ENCODE assay signal across 12 mouse cellular contexts in the genomic region with DNA sequence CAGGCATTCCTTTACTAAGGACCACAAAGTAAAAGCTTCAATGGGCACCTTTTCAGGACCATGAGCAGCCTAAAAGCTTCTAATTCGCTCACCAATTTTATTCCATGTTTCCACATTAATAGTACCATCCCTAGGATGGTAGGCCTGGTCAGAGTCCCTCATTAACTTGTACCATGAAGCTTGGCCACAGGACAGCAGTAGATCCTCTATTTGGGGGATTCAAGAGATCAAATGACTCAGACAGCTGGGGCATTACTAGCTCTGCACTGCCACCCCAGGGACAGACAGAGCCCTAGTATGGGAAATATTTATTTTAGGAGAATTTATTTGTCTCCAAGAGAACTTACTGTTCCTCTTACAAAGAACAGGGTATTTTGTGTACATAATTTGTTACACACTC. TPM values are rescaled to one million over a fixed set of nuclear protein-coding genes. Genes with fewer than 3 reads are reported as not detected.
DNase-seq lines count a peak whose midpoint lies in the region; ATAC-seq and TF ChIP-seq lines count a peak whose summit lies in the region.
"Not testable (repeated sequence)": the region's sequence is repeated elsewhere in the genome, so short reads cannot be mapped to it uniquely, and the experiment has no call there.
"Had no signal": no experiment of that assay in that cellular context is flagged by ENCODE, and none has a peak within 500 bp of the region (broad histone marks: within the 10 kb centered on the region; RNA-seq: fewer than 3 reads in every experiment).

No protein-coding gene starts in this region.

- not testable (repeated sequence) for H3K4me1 ChIP-seq in forebrain, embryonic 12.5 days; hindbrain, embryonic 12.5 days; kidney, embryonic 16.5 days (ENCODE audit: insufficient read depth, low read length); liver, embryonic 12.5 days; neural tube, embryonic 12.5 days; stomach, postnatal 0 days (replicated peaks; ENCODE audit: control insufficient read depth, insufficient read depth)

- not testable (repeated sequence) for H3K36me3 ChIP-seq in forebrain, embryonic 12.5 days (replicated peaks); hindbrain, embryonic 12.5 days; kidney, embryonic 16.5 days (ENCODE audit: insufficient read depth, low read length); liver, embryonic 12.5 days; neural tube, embryonic 12.5 days; stomach, postnatal 0 days (ENCODE audit: control insufficient read depth, insufficient read depth, low read length)

- H3K27me3 ChIP-seq in forebrain, embryonic 12.5 days; hindbrain, embryonic 12.5 days; kidney, embryonic 16.5 days (ENCODE audit: insufficient read depth, low read length); liver, embryonic 12.5 days (replicated peaks); neural tube, embryonic 12.5 days (replicated peaks); stomach, postnatal 0 days (ENCODE audit: control insufficient read depth, insufficient read depth, low read length): not testable (repeated sequence)

- TF ChIP-seq EP300 in stomach, postnatal 0 days (optimal IDR thresholded peaks at IDR 0.05), result not testable (repeated sequence)

- WGBS in forebrain, embryonic 12.5 days, result no CpG with 5 or more reads among the region's 1 CpGs
- no CpG with 5 or more reads among the region's 1 CpGs for WGBS in hindbrain, embryonic 12.5 days
- WGBS in kidney, embryonic 16.5 days, result no CpG with 5 or more reads among the region's 1 CpGs
- WGBS in liver, embryonic 12.5 days (ENCODE audit: insufficient replicate concordance), result no CpG with 5 or more reads among the region's 1 CpGs
- no CpG with 5 or more reads among the region's 1 CpGs for WGBS in neural tube, embryonic 12.5 days
- no CpG with 5 or more reads among the region's 1 CpGs for WGBS in stomach, postnatal 0 days

- TF ChIP-seq CTCF in stomach, postnatal 0 days (IDR thresholded peaks at IDR 0.05; ENCODE audit: low read depth), result not testable (repeated sequence)

- H3K4me2 ChIP-seq in forebrain, embryonic 12.5 days; hindbrain, embryonic 12.5 days (replicated peaks); kidney, embryonic 16.5 days (replicated peaks; ENCODE audit: low read depth, low read length); liver, embryonic 12.5 days; neural tube, embryonic 12.5 days (replicated peaks); stomach, postnatal 0 days (replicated peaks; ENCODE audit: low read depth): not testable (repeated sequence)

- not testable (repeated sequence) for DNase-seq in stomach, postnatal 0 days (ENCODE audit: low spot score)

- ATAC-seq in forebrain, embryonic 12.5 days (ENCODE audit: low FRiP score), result peak; percentile 40; the same call in 1 of the 2 replicates
- ATAC-seq in hindbrain, embryonic 12.5 days (ENCODE audit: low FRiP score), result peak; percentile 26; the same call in 1 of the 2 replicates
- peak; percentile 37; the same call in 1 of the 2 replicates for ATAC-seq in kidney, embryonic 16.5 days (ENCODE audit: low FRiP score, low TSS enrichment)
- peak; percentile 19; the same call in 1 of the 2 replicates for ATAC-seq in liver, embryonic 12.5 days
- peak; percentile 16; the same call in 1 of the 2 replicates for ATAC-seq in megakaryocyte-erythroid progenitor cell, adult 5-6 weeks (replicated peaks; ENCODE audit: low FRiP score, low TSS enrichment, poor library complexity, severe bottlenecking)
- ATAC-seq in neural tube, embryonic 12.5 days (ENCODE audit: low FRiP score, low read depth), result 0 out of 2 replicates have a peak, but pooled peaks have one; percentile 32
- ATAC-seq in stomach, postnatal 0 days (ENCODE audit: low FRiP score, low TSS enrichment), result peak; percentile 50; the same call in 1 of the 2 replicates

- H3K4me3 ChIP-seq in forebrain, embryonic 12.5 days (replicated peaks); hindbrain, embryonic 12.5 days; kidney, embryonic 16.5 days (ENCODE audit: low read length); liver, embryonic 12.5 days; neural tube, embryonic 12.5 days; stomach, postnatal 0 days (ENCODE audit: low read depth, low read length): not testable (repeated sequence)

- not testable (repeated sequence) for H3K27ac ChIP-seq in forebrain, embryonic 12.5 days; hindbrain, embryonic 12.5 days; kidney, embryonic 16.5 days (ENCODE audit: low read length); liver, embryonic 12.5 days; neural tube, embryonic 12.5 days; stomach, postnatal 0 days (replicated peaks)

- H3K9me3 ChIP-seq in forebrain, embryonic 12.5 days, result peaks cover 38% of the 10 kb centered on the region
- peaks cover 40% of the 10 kb centered on the region for H3K9me3 ChIP-seq in hindbrain, embryonic 12.5 days (replicated peaks)
- peaks cover 37% of the 10 kb centered on the region for H3K9me3 ChIP-seq in kidney, embryonic 16.5 days (ENCODE audit: low read length)
- peaks cover 44% of the 10 kb centered on the region for H3K9me3 ChIP-seq in liver, embryonic 12.5 days (replicated peaks)
- H3K9me3 ChIP-seq in neural tube, embryonic 12.5 days, result peaks cover 41% of the 10 kb centered on the region
- peaks cover 16% of the 10 kb centered on the region for H3K9me3 ChIP-seq in stomach, postnatal 0 days (ENCODE audit: control insufficient read depth, low read length)

- not testable (repeated sequence) for H3K9ac ChIP-seq in forebrain, embryonic 12.5 days; hindbrain, embryonic 12.5 days; kidney, embryonic 16.5 days (replicated peaks; ENCODE audit: low read length); liver, embryonic 12.5 days; neural tube, embryonic 12.5 days; stomach, postnatal 0 days (ENCODE audit: low read length)

RNA-seq across cellular contexts. Expression of a gene that starts 25.4 kb away (rescaled TPM):
- polyA plus RNA-seq in forebrain, embryonic 12.5 days (2016; fragmentation: Nextera tagmentation; extraction: Ambion mirVana), result 2.0 and 3.0 TPM in 2 replicates
- 3.1 and 3.9 TPM in 2 replicates for polyA plus RNA-seq in hindbrain, embryonic 12.5 days (2016; fragmentation: Nextera tagmentation; extraction: Ambion mirVana)
- polyA plus RNA-seq in kidney, embryonic 16.5 days (2015; fragmentation: Nextera tagmentation; extraction: Ambion mirVana), result 3.2 and 3.4 TPM in 2 replicates
- polyA plus RNA-seq in liver, embryonic 12.5 days (2016; fragmentation: Nextera tagmentation; extraction: Ambion mirVana), result 4.7 and 4.8 TPM in 2 replicates
- 18.9 and 19.5 TPM in 2 replicates for total RNA-seq in megakaryocyte-erythroid progenitor cell, adult 5-6 weeks (2014; fragmentation: Nextera tagmentation)
- 9.3 and 11.8 TPM in 2 replicates for total RNA-seq in megakaryocyte-erythroid progenitor cell, adult 5-6 weeks (2017)
- polyA plus RNA-seq in neural tube, embryonic 12.5 days (2016; fragmentation: Nextera tagmentation; extraction: Ambion mirVana), result 2.7 and 3.3 TPM in 2 replicates
- polyA plus RNA-seq in stomach, postnatal 0 days (2015; fragmentation: Nextera tagmentation; extraction: Ambion mirVana), result 1.2 and 1.5 TPM in 2 replicates

RNA-seq across cellular contexts. Expression of a gene that starts 27.6 kb away (rescaled TPM):
- polyA plus RNA-seq in forebrain, embryonic 12.5 days (2016; fragmentation: Nextera tagmentation; extraction: Ambion mirVana), result 0.09 TPM in 1 of 2 replicates, not detected in the other
- polyA plus RNA-seq in hindbrain, embryonic 12.5 days (2016; fragmentation: Nextera tagmentation; extraction: Ambion mirVana), result 0.08 and 0.12 TPM in 2 replicates
- 0.05 and 0.09 TPM in 2 replicates for polyA plus RNA-seq in kidney, embryonic 16.5 days (2015; fragmentation: Nextera tagmentation; extraction: Ambion mirVana)
- 0.15 and 0.17 TPM in 2 replicates for polyA plus RNA-seq in liver, embryonic 12.5 days (2016; fragmentation: Nextera tagmentation; extraction: Ambion mirVana)
- total RNA-seq in megakaryocyte-erythroid progenitor cell, adult 5-6 weeks (2014; fragmentation: Nextera tagmentation), result not detected in 2 replicates
- total RNA-seq in megakaryocyte-erythroid progenitor cell, adult 5-6 weeks (2017), result not detected in 2 replicates
- 0.11 and 0.19 TPM in 2 replicates for polyA plus RNA-seq in neural tube, embryonic 12.5 days (2016; fragmentation: Nextera tagmentation; extraction: Ambion mirVana)
- polyA plus RNA-seq in stomach, postnatal 0 days (2015; fragmentation: Nextera tagmentation; extraction: Ambion mirVana), result 0.04 TPM in 1 of 2 replicates, not detected in the other
- total RNA-seq: liver, adult 2 months; neutrophil, adult 5-6 weeks had no signal
- polyA plus RNA-seq: erythroblast, embryonic 14.5 days; forebrain, embryonic 15.5 days; liver, adult 2 months; lung, embryonic 16.5 days had no signal
